Mouse (Mus musculus) frontal cortex, postnatal 36 days (tissue): Measurements from ENCODE around the gene Ccdc124.

Source experiments
- DNase-seq, 2 experiments: peaks; one replicate each; pipeline ENCODE4 v3.0.0; 2022; ENCODE audit warnings: low spot score in 2 of 2

The Ccdc124 gene

GRCm38 (mm10) chr8:70873364-70873985 lies at the start of gene Ccdc124:
TSS of gene Ccdc124 (minus strand) at chr8:70873935.
- peak; percentile 96 to 98 for DNase-seq

GRCm38 (mm10) chr8:70920049-70920922 lies 46.6 kb upstream of the Ccdc124 start:
- no peak for DNase-seq

GRCm38 (mm10) chr8:70914704-70915103 lies 41.0 kb upstream of the Ccdc124 start:
- no peak for DNase-seq

DNA sequence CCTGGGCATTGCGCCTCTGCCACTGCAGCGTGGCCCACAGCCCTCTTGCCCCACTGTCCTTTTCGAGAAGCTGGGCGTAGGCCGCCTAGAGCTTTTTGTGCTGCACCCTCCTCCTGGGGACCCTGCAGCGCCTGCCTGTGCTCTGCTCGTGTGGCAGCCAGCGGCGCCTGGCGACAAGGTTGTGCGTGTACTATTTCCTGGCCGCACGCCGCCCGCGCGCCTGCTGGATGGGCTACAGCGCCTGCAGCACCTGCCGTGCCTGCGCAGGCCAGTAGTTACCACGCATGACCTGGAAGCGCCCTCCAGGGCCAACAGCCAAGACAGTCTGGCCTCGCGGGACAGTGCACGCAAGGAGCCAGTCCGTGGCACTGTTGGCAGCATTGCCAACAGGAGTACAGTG lies 39.8 kb upstream of the Ccdc124 start:
- no peak for DNase-seq

GRCm38 (mm10) chr8:70912955-70913354 lies 39.2 kb upstream of the Ccdc124 start:
- DNase-seq = no peak

DNA sequence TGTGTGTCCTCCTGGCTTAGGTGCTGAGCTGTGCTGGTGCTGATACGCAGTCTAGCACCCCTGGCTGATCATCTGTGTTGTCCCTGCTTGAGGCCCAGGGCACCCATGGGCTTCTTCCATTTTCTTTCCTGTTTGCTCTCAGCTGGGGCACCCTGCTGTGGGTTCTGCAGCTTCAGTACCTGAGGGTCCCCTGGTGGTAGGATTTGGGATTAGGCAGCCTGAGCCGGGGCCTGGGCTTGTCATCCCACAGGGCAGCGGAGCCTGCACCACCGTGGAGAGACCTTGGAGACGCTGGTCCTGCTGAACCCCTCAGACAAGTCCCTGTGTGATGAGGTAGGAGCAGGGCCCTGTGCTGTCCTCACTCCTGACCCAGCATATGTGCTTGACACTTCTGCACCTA lies 37.9 kb upstream of the Ccdc124 start:
- DNase-seq = no peak

DNA sequence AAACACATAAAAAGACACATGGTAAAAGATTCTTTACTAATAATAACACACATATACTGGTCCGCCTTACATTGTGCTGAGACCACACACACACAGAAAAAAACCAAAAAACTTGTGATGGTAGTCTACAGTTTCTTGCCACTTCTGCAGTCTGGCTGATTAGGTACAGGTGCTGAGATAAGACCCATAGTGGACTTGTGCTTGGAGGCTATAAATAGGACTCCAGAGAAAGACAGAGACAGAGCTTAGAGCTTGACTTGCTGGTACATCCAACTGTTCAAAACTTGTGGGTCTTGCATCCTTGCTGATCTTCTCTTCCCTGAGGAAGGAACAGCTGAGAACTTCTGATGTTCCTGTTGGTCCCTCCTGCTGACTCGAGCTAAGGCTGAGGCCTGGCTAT lies 33.8 kb upstream of the Ccdc124 start:
- no peak for DNase-seq

DNA sequence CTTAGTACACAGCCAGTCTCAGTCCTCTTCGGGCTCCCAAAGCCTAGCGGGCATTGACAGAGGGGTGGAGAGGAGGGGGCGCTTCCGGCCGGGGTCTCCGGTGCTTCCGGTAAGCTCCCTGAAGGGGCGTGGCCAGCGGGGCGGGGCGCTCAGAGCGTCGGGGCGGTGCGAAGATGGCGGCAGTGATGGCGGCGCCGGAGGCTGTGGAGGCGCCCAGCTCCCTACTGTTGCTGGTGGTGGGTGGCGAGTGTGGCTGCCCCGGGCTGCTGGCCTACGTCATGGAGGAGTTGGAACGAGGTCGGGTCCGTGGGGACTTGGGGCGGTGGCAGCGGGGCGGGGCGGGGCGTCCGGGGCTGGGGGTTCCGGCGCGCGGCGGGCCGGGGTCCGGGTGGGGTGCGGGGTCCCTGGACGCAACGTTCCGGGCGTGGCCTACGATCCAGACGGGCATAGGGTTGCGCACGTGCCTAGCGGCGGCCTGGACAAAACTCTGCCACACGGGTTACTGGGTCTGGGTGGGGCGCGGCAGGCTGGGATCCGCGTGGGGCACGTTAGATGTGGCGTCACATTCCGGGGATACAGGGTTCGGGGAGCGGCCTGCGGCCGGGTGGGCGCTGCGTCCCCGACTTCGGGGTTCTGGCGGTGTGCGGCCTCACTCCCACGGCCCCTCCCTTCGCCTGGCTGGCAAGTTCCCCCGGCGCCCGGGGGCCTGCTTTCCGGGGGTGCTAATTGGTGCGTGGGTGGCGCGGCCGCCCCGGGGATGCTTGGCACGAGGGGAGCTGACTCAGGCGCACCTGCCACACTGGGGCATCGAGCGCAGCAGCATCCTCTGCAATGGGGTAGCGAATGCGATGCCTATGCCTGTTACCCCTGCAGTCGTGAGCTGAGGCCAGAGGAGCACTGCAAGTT lies 32.3 kb upstream of the Ccdc124 start, which contains the start of gene Map1s:
Map1s (plus strand) TSS at position 102 of the 906 bp plus-strand sequence.
- DNase-seq = peak; percentile 77 to 83

GRCm38 (mm10) chr8:70905463-70905830 lies 31.7 kb upstream of the Ccdc124 start:
- no peak for DNase-seq

DNA sequence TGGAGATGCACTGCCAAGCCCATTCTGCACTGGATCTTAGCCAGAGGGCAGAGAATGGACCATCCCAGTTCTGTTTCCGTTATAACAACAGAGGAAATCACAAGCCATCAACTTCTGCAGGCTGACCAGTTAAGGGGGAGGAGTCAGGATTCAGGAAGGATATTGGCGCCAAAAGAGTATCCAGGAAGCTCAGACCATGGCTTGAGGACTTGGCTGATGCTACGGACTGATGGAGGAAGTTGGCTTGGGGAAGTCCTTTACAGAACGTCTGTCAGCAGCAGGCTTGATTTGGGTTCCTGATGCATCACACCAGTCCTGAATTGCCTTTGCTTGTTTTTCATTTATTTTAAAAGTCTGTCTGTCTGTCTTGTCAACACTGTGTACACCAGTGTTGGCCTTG lies 30.8 kb upstream of the Ccdc124 start:
- no peak for DNase-seq

DNA sequence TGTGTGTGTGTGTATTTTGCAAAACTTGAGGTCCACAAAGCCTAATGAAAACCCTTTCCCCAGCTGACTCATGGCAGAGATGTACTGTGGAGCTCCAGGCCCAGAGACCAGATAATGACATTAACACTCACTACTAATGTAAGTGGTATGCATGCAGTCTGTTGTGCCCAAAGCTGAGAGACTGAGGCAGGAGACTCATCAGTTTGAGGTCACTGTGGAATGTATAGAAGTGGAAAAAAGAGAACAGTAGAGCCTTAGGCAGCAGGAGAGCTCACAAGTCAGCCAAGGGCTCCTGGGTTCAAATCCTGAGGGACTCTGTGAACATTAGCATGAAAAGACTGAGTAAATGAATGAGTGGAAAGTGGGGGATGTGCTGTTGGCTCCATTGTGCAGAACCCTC lies 29.8 kb upstream of the Ccdc124 start:
- no peak for DNase-seq

DNA sequence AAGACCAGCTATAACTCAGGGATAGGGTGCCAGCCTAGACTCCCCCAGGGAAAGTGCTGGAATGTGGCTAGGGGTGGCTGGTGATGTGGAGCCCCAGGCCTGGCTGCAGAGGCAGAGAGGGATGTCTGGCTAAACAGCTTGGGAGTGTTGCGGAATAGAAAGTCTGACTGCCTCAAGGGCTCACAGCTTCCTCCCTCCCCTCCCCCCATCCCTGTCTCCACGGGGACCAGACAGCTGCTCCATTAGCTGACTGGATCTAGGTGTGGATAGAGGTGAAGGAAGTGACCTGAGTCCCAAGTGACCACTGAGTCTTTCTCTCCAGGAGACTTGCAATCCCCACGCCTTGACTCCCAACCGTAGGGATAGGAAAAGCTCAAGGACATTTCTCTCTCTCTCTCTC lies 29.4 kb upstream of the Ccdc124 start:
- DNase-seq = no peak

DNA sequence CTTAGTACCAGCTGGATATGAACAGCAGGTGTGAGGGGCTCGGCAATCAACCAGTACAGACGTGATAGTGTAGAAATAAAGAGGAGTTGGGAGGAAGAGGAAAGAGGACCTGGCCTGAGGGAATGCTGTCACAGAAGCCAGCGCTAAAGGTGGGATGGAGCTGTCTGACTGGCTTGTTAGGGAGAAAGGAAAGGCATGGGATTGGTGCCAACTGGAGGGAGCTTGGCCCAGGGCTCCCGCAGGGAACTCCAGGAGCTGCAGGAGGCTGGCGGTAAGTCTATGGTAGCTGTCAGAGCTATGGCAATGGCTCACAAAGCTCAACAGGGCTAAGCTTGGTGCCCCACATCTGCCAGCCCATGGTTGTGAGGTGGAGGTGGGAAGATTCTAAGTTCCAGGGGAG lies 28.5 kb upstream of the Ccdc124 start:
- DNase-seq = no peak

- DNase-seq = no peak
These were observed 27.2 kb upstream of the Ccdc124 start for GRCm38 (mm10) chr8:70900872-70901387.

DNA sequence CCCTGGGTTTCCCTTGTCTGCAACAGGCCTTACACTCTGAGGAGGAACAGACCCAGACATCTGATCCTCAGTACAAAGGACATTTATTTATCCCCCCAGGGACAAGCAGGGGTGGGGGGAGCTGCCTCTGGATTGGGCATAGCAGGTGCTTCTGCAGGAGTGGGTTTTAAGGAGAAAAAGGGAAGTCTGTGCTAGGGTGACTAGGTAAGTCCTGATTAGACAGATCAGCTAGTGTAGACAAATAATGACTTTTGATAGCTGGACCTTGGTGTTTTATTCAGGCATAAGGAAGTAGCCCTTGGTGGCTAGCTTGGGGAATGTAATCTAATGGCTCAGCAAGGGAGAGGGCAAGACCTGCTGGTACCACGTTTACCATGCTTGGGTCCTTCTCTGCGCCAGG lies 25.5 kb upstream of the Ccdc124 start:
- no peak for DNase-seq

DNA sequence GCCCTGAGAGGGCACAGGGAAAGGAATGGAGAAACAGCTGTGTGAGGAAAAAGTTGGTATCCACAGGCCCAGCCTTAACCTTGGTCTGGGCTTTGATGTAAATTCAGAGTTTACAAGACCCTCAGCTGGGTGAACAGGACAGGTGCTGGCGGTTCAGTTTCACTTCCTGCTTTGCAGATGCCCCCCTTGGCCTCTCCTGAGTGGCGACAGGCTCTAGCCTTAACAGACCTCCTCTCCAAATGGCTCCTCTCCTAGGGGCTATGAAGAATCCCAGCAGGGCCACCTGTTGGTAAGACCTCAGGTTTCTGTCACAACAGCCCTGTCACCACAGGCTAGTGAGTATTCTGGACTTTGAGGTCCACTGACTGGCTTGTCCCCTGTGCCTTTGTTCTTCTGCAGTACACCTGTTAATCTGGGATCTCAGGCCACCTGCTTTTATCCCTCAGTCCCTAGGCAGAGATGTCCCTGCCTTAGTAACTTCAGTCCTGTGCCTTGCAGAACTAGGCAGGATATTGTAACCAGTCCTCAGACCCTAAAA lies 25.0 kb upstream of the Ccdc124 start:
- DNase-seq = no peak

DNA sequence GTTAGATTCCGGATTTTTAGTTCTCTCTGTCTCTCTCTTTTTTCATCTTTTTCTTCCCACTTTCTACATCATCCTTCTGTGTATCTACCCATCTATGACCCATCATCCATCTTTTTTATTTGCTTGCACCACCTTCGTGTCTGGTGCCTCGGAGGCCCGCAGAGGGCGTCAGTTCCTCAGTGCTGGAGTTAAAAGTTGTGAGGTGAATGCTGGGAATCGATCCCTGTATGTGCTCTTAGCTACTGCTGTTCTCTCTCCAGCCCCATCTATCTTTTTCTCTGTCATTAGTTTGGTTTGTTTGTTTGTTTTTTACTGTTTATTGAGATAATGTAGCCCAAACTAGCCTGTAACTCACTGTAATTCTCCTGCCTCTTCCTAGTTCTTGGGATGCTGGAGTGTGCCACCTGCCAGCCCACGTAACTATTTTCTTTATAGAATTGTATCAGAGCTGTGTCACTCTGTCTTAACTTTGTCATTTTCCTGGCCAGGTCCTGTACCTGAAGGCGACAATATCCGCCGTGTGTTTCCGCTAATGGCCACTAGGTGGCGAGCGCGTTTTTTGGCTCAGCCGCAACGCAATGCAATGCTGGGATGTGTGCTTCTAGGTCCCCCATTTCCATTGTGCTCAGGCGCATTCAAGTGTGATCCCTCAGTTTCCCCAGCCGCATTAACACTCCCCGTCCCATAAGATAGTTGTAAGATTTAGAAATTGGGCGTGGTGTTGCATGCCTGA lies 24.1 kb upstream of the Ccdc124 start:
- DNase-seq = peak; percentile 87 to 91

GRCm38 (mm10) chr8:70897021-70897680 lies 23.4 kb upstream of the Ccdc124 start, which contains the start of gene Rpl18a:
TSS of gene Rpl18a (minus strand) at chr8:70897412.
- peak; percentile 95 to 98 for DNase-seq

- no peak for DNase-seq
These were observed 22.7 kb upstream of the Ccdc124 start for GRCm38 (mm10) chr8:70896316-70897020.
